Mouse (Mus musculus) myocyte (in vitro differentiated cells): ENCODE results near the gene Mrs2.

Experiments used
- CEBPB ChIP-seq: IDR thresholded peaks from 2 replicates; pipeline ENCODE4 v1.6.1; 2011; ENCODE audit warnings: mild to moderate bottlenecking, moderate library complexity; ENCODE audit not compliant: poor library complexity, insufficient read depth, severe bottlenecking
- E2F4 ChIP-seq: IDR thresholded peaks from one replicate; pipeline ENCODE4 v1.6.1; 2011; ENCODE audit warnings: mild to moderate bottlenecking, control low read depth, moderate library complexity; ENCODE audit not compliant: insufficient read depth
- MAX ChIP-seq: IDR thresholded peaks from one replicate; pipeline ENCODE4 v1.6.1; 2011; ENCODE audit warnings: low read depth, mild to moderate bottlenecking, control low read depth
- MYOD1 ChIP-seq, 3 experiments: IDR thresholded peaks; one replicate each; pipeline ENCODE4 v1.6.1; 2011; ENCODE audit warnings: control low read depth in 2 of 3, low read depth in 2 of 3, mild to moderate bottlenecking in 2 of 3, moderate library complexity in 1 of 3; ENCODE audit not compliant: insufficient read length in 2 of 3, control insufficient read depth in 1 of 3
- MYOG ChIP-seq, 3 experiments: IDR thresholded peaks; one replicate each; pipeline ENCODE4 v1.6.1; 2011; ENCODE audit warnings: control low read depth in 2 of 3, low read depth in 2 of 3, mild to moderate bottlenecking in 2 of 3; ENCODE audit not compliant: insufficient read length in 2 of 3, control insufficient read depth in 1 of 3, insufficient read depth in 1 of 3
- POLR2A ChIP-seq: IDR thresholded peaks from one replicate; pipeline ENCODE4 v1.6.1; 2011; ENCODE audit warnings: low read depth, mild to moderate bottlenecking, control low read depth, moderate library complexity; ENCODE audit not compliant: insufficient read length
- POLR2AphosphoS2 ChIP-seq: IDR thresholded peaks from one replicate; pipeline ENCODE4 v1.6.1; 2011; ENCODE audit warnings: low read depth, control low read depth; ENCODE audit not compliant: insufficient read length
- SRF ChIP-seq: IDR thresholded peaks from one replicate; pipeline ENCODE4 v1.6.1; 2011; ENCODE audit warnings: low read depth; ENCODE audit not compliant: control insufficient read depth, insufficient read length
- TCF12 ChIP-seq: IDR thresholded peaks from one replicate; pipeline ENCODE4 v1.6.1; 2011; ENCODE audit warnings: mild to moderate bottlenecking, control low read depth; ENCODE audit not compliant: poor library complexity, insufficient read depth, severe bottlenecking
- TCF3 ChIP-seq: IDR thresholded peaks from one replicate; pipeline ENCODE4 v1.6.1; 2011; ENCODE audit warnings: low read depth, control low read depth; ENCODE audit not compliant: insufficient read length
- USF1 ChIP-seq: IDR thresholded peaks from one replicate; pipeline ENCODE4 v1.6.1; 2011; ENCODE audit warnings: low read depth, mild to moderate bottlenecking, control low read depth, moderate library complexity

DNA sequence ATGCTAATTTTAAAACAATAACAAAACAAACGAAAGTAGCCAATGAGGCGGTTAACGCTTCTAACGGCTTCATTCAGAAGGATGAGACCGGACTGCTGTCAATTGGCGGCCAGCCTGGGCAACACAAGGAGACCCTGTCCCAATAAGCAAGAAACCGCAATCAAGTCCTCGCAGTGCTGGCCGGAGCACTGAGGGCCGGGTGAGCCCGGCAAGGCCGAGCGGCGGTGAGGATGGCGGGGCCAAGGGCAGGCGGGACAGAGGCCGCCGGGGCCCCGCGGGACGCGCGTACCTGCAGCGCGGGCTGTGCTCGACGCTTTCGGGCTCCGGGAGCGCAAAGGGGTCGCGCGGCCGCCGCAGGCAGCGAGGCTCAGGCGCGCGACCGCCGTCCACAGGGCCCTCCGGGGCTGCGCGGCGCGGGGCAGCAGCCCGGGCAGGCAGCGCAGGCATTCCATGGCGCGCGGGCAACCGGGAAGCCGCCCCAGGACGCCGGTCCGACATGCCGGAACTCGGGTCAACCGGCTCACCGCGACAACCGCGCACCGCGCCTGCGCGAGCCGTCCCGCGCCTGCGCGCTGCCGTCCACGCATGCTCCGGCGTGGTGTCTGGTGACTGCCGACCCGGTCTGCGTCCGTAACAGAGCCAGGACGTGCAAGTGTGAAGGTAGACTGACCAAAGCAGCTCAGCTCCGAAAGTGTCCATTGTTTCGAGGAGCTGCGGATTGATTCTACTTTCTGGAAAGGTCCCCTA lies at the start of gene Mrs2:
- TF ChIP-seq POLR2A = peak; percentile 97
- TF ChIP-seq POLR2AphosphoS2 = peak; percentile 95
- TF ChIP-seq TCF3 = no peak
- TF ChIP-seq USF1 = no peak
- TF ChIP-seq MYOG (IDR thresholded peaks at IDR 0.05; ENCODE audit: control insufficient read depth in 1 of 3, insufficient read depth in 1 of 3, insufficient read length in 2 of 3, low read depth in 2 of 3) = no peak
- TF ChIP-seq TCF12 = no peak
- peak in 1 of 3 experiments; percentile 5 for TF ChIP-seq MYOD1 (IDR thresholded peaks at IDR 0.05; ENCODE audit: control insufficient read depth in 1 of 3, insufficient read length in 2 of 3, low read depth in 2 of 3)
- no peak for TF ChIP-seq MAX
- TF ChIP-seq SRF = no peak
- TF ChIP-seq E2F4 = no peak
- TF ChIP-seq CEBPB = no peak
